Mouse (Mus musculus) neutrophil, adult 65 days (primary cell): ENCODE measurements around the gene Uspl1. TPM values are rescaled to one million over a fixed set of nuclear protein-coding genes. Genes with fewer than 3 reads are reported as not detected.

ENCODE experiments used
- total RNA-seq: library from RNA; stranded (reverse); gene quantifications from 2 replicates; pipeline ENCODE4 v1.2.4, GENCODE M21; 2023

Gene Uspl1
- 22.8 and 39.3 TPM in 2 replicates for total RNA-seq

GRCm38 (mm10) chr5:149184104-149184843 lies at the start of gene Uspl1, which contains the start of gene Hmgb1:
Gene Uspl1, plus strand, starts transcription at chr5:149184350.
Gene Hmgb1, minus strand, starts transcription at chr5:149184489.

GRCm38 (mm10) chr5:149264405-149264804 lies 80.3 kb downstream of the Uspl1 start, which contains the start of gene Alox5ap:
Gene Alox5ap, plus strand, starts transcription at chr5:149264767.

Other genes starting within 250 kb of the Uspl1 start
- gene Gm42791, start 189.2 kb upstream of the Uspl1 start, total RNA-seq, result 2.6 and 2.9 TPM in 2 replicates
- gene Hmgb1, start 139 bp downstream of the Uspl1 start, total RNA-seq, result 245 and 292 TPM in 2 replicates
- gene Alox5ap, start 80.4 kb downstream of the Uspl1 start, total RNA-seq, result 1,580 and 1,675 TPM in 2 replicates
- not detected in 2 replicates for gene Medag, start 227.4 kb downstream of the Uspl1 start, total RNA-seq